Mouse (Mus musculus) induced T-regulatory cell, adult 2 months (primary cell): Measurements from ENCODE around the gene Atp2b2.

Source experiments
- DNase-seq: peaks from one replicate; pipeline ENCODE4 v3.0.0-alpha.2; 2012; ENCODE audit warnings: low read depth

Atp2b2 gene

DNA sequence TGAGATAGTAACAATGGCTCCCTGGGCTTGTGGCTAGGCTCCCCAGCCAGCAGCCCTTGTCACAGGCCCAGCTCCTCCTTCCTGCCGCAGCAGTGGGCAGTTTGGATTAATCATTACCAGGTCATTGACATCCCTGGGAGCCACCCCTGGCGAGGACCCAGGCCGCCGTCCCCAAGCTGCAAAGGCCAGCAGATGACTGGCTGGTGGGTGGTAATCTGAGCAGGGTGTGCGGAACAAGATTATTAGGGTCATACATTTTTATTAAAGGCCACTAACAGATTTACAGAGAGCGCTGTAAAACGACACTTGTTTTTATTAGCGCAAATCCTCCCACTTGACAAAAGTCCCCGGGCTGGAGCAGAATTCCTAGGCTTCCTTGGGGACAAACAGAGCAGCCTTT, 29.6 kb downstream of the Atp2b2 start:
- DNase-seq: no peak

DNA sequence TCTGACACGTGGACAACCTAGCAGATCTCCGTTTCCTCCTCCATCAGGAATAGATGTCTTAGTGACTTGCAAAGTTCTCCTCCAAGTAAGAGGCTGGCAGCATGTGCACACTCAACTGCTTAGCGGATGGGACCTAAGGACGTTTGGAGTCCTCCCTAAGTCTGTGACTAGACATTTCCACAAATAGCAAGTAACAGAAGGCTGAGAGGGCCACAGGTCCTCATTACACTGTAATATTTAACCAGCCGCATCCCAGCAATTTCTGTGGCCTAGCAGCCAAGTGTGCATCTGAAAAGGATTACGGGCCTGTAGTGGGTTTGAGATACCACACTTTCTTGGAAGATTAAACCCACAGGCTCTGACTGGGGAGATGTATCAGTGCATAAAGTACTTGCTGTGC, 30.4 kb downstream of the Atp2b2 start:
- DNase-seq: no peak

DNA sequence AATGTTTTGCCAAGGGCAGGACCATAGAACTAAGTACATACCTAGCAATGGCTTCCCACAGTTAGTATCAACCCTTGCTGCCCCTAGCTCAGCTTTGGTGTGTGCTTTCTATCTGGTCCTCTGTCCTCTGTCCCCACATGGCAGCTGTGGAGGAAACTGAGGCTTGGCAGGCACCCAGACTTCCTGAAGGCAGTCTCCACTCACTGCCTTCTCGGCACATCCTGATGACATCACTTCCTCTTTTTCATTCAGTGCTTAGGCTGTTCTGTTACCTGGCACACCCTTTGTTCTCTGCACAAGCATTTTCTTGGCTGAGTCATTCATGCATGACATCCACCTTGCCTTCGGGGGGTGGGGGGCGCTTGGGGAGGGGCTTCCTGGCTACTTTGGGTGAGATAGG, 38.6 kb downstream of the Atp2b2 start:
- no peak for DNase-seq

DNA sequence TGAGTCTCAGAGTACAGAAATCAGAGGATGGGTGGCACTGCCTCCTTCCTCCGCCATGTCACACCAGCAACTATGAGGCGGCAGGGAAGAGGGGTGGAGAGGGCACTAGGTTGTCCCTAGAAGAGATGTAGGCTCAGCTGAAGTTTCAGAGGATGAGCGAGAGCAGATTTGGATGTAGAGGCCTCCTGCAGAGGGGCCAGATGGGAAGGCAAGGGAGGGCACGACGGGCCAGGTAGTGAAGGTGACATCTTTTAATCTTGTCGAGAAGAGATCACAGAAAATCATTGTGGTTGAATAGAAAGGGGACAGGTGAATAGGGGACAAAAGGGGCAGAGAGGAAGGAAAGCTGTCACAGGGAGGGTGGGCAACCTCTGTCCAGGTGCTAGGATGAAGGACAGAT, 41.5 kb downstream of the Atp2b2 start:
- no peak for DNase-seq

DNA sequence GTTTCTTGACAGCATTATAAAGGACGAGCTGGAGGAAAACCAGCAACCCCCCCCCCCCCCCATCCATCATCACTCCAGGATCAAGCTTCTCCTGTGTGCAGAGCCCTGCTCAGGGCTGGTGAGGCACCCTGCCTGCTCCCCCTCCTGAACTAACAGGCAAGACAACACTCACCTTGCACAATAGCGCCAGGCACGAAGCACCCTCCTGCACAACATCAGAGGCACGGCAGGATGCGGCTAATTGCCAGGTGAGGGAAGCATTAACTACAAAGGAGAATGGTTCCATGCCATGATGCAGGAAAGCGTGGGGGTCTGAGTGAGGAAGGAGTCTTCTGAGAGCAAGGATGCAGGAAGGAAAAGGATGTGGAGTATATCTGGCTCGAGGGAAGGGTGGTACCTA, 42.1 kb downstream of the Atp2b2 start:
- DNase-seq: no peak

DNA sequence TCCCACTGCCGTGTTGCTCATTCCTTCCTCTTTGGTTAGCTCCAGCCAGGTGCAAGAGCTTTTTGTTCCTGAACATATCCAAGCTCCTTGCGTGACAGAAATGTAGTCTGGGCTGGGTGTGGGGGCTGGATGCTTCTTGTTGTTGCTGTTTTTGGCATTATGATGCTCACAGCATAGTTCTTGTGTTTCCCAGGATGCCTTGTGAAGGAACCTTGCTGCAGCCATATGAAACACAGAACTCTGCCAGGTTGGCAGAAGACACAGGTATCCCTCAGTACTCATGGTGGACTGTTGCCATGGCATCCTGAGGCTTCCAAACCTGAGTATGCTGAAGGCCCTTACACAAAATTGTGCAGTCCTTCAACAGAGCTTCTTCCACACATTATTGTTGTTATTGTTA, 44.0 kb downstream of the Atp2b2 start:
- no peak for DNase-seq

GRCm38 (mm10) chr6:113994176-113994575, 48.2 kb downstream of the Atp2b2 start:
- no peak for DNase-seq

DNA sequence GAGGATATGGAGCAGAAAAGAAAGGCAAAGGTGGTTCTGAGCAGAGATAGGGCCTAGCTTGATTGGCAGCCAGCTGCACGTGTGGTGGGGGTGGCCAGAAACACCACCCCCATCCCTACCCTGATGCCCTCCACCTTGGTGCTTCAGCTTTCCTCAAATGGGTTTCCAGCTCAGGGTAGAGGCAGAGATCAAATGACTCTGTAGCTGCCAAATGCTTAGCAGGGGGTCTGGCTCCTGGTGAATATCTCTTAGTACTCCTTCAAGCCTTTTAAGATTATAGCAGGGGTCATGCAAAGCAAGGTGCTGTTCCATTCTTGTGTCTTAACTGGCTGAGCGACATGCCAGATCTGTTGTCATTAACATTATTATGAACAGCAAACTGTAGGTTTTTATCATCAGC, 50.3 kb downstream of the Atp2b2 start:
- no peak for DNase-seq

GRCm38 (mm10) chr6:113991482-113991881, 50.9 kb downstream of the Atp2b2 start:
- no peak for DNase-seq

GRCm38 (mm10) chr6:113990044-113990443, 52.4 kb downstream of the Atp2b2 start:
- peak; percentile 1 for DNase-seq

DNA sequence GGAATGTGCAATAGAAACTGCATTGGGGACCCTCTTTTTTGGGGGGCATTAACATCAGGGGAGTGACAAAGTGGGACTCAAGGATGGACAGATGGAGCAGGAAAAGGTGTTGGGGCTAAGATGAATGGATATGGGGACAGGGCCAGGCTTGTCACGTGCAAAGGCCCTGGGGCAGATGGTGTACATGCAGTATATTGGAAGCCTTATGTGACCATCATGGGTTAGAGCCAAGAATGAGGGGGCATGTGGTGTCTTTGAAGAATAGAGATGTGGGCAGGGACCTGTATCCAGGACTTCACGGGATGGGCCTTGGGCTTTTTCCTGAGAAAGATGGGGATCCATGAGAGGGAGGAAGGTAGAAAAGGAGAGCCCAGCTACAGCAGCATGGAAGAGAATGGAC, 53.9 kb downstream of the Atp2b2 start:
- no peak for DNase-seq

DNA sequence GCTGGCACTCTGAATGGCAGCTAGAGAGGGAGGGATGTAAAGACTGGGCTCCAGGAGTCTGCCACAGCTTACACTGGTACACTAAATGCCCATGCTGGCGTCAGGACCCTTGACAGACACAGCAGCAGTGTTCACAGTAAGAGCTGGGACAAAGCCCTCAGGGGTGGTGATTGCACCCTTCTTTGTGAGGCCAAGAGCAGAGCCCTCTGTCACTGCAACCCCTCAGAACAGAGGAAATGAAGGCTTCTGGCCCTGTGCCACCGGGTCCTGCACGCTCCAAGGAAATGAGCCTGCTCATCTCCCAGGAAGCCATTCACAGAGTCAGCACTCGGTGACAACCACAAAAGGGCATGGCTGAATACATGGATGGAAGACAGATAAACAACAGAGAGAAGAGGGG, 55.7 kb downstream of the Atp2b2 start:
- DNase-seq: no peak

DNA sequence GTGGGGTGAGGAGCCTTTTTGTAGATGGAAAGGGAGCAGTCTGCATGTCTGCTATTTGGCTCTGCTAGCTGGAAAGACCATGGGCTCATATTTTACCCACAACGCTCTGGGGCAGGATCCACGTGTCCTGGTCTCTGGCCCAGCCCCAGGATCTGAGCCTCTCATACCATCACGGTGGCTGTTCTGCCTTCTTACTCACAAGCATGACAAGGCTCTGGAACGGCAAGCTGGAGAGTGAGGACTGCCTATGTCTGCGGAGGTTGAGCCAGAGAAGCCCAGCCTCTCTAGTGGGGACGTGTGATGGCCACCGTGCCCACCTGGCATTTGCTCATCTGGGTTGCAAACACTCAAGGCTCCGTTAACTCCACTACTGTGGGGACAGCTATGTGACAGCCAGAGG, 63.7 kb downstream of the Atp2b2 start:
- DNase-seq: no peak

GRCm38 (mm10) chr6:113978091-113978650, 64.2 kb downstream of the Atp2b2 start:
- DNase-seq: no peak

DNA sequence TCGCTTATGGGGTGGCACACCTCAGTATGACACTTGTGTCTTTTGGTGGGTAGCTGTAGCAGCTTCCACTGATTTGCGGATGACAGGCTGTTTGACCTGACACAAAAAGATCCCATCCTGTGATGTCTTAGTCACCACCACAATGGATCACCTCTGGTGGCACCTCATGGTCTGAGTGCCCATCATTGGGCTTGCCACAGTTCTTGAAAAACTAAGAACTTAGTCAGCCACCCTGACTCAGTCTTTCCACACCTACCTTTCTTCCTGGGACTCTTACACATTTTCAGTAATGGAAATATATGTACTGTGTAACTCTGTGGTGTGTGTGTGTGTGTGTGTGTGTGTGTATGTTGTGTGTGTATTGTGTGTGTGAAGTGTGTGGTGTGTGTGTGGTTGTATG, 71.5 kb downstream of the Atp2b2 start:
- DNase-seq: no peak

- no peak for DNase-seq
Observed at GRCm38 (mm10) chr6:113970464-113970863, 71.9 kb downstream of the Atp2b2 start.

- no peak for DNase-seq
Observed at GRCm38 (mm10) chr6:113969751-113970150, 72.7 kb downstream of the Atp2b2 start.

GRCm38 (mm10) chr6:113962811-113963210, 79.6 kb downstream of the Atp2b2 start:
- peak; percentile 2 for DNase-seq

DNA sequence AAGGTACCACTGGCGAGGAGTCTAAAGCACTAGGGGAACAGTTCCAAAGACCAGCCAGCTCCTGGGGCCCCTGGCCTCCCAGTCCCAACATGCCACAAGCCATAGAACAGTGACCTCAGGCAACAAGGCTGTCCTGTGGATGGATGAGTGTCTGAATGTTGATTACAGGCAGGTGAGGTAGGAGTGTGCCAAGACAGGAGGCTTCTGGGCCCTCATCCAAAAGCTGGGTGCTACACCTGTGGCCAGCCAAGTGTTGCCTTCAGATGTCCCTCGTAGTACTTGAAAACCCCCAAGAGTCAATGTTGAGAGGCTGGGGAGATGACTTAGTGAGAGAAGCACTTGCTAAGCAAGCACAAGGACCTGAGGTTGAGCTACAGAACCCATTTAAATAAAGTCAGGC, 80.8 kb downstream of the Atp2b2 start:
- no peak for DNase-seq

GRCm38 (mm10) chr6:113959336-113959735, 83.1 kb downstream of the Atp2b2 start:
- no peak for DNase-seq

DNA sequence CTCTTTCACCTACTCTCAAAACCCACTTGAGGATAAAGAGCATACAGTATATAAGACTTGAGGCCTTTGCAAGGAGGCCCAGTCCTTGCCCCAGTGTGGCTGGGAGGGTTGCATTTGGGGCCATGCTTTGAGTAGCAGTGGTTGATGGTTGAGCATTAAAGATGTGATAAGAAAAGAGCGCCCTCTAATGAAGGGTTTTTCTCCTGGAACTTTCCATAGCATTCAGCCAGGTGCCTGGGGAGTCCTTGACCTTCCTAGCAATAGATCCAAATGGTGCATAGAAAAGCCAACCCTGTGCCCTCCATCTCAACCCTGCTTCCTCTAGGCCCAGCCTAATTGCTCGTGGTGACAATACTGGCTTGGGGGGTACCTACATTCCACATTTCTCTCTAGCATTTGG, 83.7 kb downstream of the Atp2b2 start:
- no peak for DNase-seq

- no peak for DNase-seq
Observed at GRCm38 (mm10) chr6:113958003-113958402, 84.4 kb downstream of the Atp2b2 start.

DNA sequence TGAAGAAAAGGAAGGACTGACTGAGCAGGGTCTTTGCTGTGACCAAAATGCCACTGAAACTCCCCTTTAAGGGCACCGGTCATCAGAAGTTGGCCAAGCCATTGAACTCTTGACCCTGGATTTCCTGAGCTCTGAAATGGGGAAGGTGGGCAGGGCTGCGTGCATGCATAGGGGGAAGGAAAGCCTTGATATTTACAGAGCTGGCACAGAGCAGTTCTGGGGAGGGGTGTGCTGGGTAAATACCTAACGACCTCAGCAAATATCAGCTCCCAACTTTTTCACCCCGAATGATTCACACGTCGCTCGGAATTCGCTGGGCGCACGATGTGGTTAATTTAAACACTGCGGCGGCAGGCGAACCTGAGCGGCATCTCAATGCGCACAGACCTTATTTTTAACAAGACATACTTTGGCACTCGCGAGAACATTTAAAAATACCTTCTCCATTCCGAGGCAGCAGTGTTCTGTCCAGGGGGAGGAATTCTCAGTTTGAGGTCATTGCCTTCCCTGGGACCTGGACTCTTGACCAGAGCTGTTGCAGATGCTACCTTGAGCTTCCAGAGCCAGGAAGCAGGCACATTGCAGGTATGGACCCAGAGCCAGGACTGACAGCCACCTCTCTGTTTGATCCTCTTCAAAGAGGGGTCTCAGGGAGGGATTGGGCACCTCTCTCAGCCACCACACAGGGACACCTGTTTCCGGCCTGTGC, 85.0 kb downstream of the Atp2b2 start:
- no peak for DNase-seq

DNA sequence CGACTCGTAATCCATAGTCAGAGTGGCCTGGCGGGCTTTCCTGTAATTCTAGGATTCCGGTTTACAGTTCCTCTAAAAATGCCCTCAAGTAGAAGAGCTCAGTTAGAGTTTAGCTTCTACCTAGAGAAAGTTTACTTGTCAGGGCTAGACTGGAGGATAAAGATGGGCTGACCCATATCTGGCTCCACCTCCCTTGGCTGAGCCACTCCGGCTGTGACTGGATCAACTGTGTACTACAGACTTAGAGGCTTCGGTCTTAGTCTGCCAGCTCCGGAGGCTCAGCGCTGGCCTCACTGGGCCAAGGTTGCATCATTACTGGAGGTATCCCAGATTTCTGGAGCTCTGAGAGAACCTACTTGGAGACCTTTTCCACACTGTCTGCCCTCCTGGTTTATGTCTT, 94.9 kb downstream of the Atp2b2 start:
- no peak for DNase-seq
